Mouse (Mus musculus): ENCODE data around the gene Gm9999.

Gm9999 gene

GRCm38 (mm10) chr7:47027520-47027919 lies 44.1 kb downstream of the Gm9999 start:
- no peak for DNase-seq (ENCODE audit: low spot score)

GRCm38 (mm10) chr7:47030517-47031193 lies 47.3 kb downstream of the Gm9999 start:
- no peak for DNase-seq (ENCODE audit: low spot score)

- no peak for DNase-seq (ENCODE audit: low spot score)
Observed at GRCm38 (mm10) chr7:47031371-47031770, 48.0 kb downstream of the Gm9999 start.

GRCm38 (mm10) chr7:47034785-47035384 lies 51.5 kb downstream of the Gm9999 start:
- DNase-seq (ENCODE audit: low spot score): no peak

GRCm38 (mm10) chr7:47035426-47035825 lies 52.0 kb downstream of the Gm9999 start:
- DNase-seq (ENCODE audit: low spot score): no peak

Measured in testis, postnatal 14 days (tissue).